Mouse (Mus musculus): Measurements from ENCODE around the gene Gltp. TPM values are rescaled to one million over a fixed set of nuclear protein-coding genes. Genes with fewer than 3 reads are reported as not detected.

The Gltp gene
- polyA plus RNA-seq, 2 experiments = 18.4 to 25.4 TPM

DNA sequence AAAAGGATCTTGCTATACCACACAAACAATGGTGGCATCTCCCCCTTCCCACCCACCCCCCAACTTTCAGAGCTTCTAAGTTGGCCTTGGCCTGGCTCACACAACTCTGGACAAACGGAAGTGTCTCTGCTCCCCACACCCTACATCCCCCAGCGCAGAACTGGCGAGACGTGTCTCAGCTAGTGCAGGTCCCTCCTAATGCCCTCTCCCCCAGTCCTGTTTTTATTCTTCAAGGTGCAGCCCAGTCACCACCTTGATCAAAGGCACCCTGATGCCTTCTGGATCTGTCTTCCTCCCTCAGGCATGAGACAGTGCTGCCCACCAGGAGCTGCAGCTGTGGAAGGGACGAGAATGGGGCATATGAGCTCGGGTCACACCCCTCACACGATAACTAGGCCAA lies 34.5 kb downstream of the Gltp start:
- Histone ChIP-seq H3K4me2 (ENCODE audit: low read depth) (no peak overlapping the region), H3K27ac (no peak overlapping the region), H3K4me1 (replicated peaks; ENCODE audit: control insufficient read depth in 2 of 2, insufficient read depth in 2 of 2, low read length in 1 of 2) (no peaks in the 10 kb centered on the region), H3K4me3 (ENCODE audit: insufficient read depth in 1 of 2, low read depth in 2 of 2, low read length in 2 of 2) (no peak overlapping the region), H3K27me3 (ENCODE audit: control insufficient read depth, insufficient read depth, low read length) (peaks cover 29% of the 10 kb centered on the region), H3K36me3 (replicated peaks; ENCODE audit: control insufficient read depth, insufficient read depth, low read depth) (no peaks in the 10 kb centered on the region), H3K9ac (replicated peaks) (no peak overlapping the region), H3K9me3 (ENCODE audit: control insufficient read depth, low read length) (no peaks in the 10 kb centered on the region)
- DNase-seq (ENCODE audit: low read depth in 3 of 3, low spot score in 3 of 3) = no peak
- no peak for ATAC-seq (ENCODE audit: insufficient read depth)
- WGBS (ENCODE audit: insufficient replicate concordance) = 59% methylated on average over 7 of the region's 7 CpGs
- TF ChIP-seq EP300 (IDR thresholded peaks at IDR 0.05; ENCODE audit: low read depth) = no peak

DNA sequence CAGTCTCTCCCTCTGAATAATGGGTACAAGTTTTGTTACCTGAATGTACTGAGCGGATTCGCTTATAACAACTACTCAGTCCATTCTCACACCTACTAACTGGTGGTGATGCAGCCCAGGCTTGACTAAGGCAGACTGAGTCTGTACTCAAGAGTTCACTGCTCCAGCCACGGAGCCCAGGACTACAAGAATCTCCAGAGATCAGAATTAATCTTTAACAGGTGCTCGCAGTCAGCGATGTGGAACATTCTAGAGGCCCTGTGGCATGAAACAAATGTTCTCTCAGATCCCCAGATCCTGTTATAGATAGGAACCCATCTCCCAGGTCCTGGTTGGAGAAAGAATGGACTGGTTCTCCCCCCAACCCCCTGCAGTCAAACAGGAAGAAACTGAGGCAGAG lies 35.1 kb downstream of the Gltp start:
- Histone ChIP-seq H3K27me3 (ENCODE audit: control insufficient read depth, insufficient read depth, low read length) (peaks cover 29% of the 10 kb centered on the region), H3K9ac (replicated peaks) (no peak overlapping the region), H3K36me3 (replicated peaks; ENCODE audit: control insufficient read depth, insufficient read depth, low read depth) (no peaks in the 10 kb centered on the region), H3K4me3 (ENCODE audit: insufficient read depth in 1 of 2, low read depth in 2 of 2, low read length in 2 of 2) (no peak overlapping the region), H3K4me2 (ENCODE audit: low read depth) (no peak overlapping the region), H3K4me1 (replicated peaks; ENCODE audit: control insufficient read depth in 2 of 2, insufficient read depth in 2 of 2, low read length in 1 of 2) (no peaks in the 10 kb centered on the region), H3K9me3 (ENCODE audit: control insufficient read depth, low read length) (no peaks in the 10 kb centered on the region), H3K27ac (no peak overlapping the region)
- no peak for TF ChIP-seq EP300 (IDR thresholded peaks at IDR 0.05; ENCODE audit: low read depth)
- no peak for TF ChIP-seq CTCF (IDR thresholded peaks at IDR 0.05; ENCODE audit: low read depth)
- 70% methylated on average over 5 of the region's 5 CpGs for WGBS (ENCODE audit: insufficient replicate concordance)
- ATAC-seq (ENCODE audit: insufficient read depth) = no peak
- DNase-seq (ENCODE audit: low read depth in 3 of 3, low spot score in 3 of 3) = no peak

DNA sequence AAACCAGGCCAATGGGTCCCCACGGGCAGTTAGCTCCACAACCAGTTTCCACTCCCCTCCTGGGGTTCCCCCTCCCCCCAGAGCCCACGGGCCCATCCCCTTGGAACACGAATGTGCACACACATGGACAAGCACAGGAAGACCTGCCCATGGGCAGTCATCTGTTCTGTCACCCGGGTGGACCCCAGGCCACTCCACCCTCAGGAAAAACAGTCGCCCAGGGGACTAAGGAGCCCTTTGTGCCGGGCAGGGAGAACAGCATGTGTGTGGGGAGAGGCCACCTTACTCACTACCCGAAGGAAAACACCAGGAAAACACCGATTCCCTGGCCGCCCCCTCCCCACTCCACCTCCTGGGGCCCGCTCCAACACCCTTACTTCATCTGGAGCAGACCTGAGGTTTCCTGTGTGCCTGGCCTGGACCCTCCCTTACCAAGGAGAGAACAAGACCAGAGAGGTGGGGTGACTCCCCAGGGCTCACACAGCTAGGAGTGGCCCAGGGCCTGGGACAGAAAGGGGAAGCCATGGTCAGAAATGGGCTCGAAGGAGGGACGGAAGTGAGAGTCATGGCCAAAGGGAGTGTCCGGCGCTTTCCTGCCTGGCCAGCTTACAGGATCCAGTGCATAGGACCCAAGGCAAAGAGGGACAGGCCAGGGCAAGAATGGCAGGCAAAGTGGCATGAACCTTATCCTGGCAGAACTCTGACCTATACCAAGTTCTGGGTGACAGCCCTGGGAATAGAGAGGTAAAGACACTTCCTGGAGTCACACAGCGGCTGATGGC lies 36.9 kb downstream of the Gltp start:
- Histone ChIP-seq H3K27ac (no peak overlapping the region), H3K4me1 (replicated peaks; ENCODE audit: control insufficient read depth in 2 of 2, insufficient read depth in 2 of 2, low read length in 1 of 2) (0 out of 4 replicates have a peak, but pooled peaks cover 0 to 3% of the 10 kb centered on the region in 2 experiments), H3K9me3 (ENCODE audit: control insufficient read depth, low read length) (no peaks in the 10 kb centered on the region), H3K27me3 (ENCODE audit: control insufficient read depth, insufficient read depth, low read length) (peaks cover 22% of the 10 kb centered on the region), H3K9ac (replicated peaks) (no peak overlapping the region), H3K4me3 (ENCODE audit: insufficient read depth in 1 of 2, low read depth in 2 of 2, low read length in 2 of 2) (no peak overlapping the region), H3K36me3 (replicated peaks; ENCODE audit: control insufficient read depth, insufficient read depth, low read depth) (no peaks in the 10 kb centered on the region), H3K4me2 (ENCODE audit: low read depth) (no peak overlapping the region)
- 55% methylated on average over 12 of the region's 15 CpGs for WGBS (ENCODE audit: insufficient replicate concordance)
- no peak for DNase-seq (ENCODE audit: low read depth in 3 of 3, low spot score in 3 of 3)
- no peak for ATAC-seq (ENCODE audit: insufficient read depth)
- TF ChIP-seq EP300 (IDR thresholded peaks at IDR 0.05; ENCODE audit: low read depth) = no peak
- TF ChIP-seq CTCF (IDR thresholded peaks at IDR 0.05; ENCODE audit: low read depth) = no peak

DNA sequence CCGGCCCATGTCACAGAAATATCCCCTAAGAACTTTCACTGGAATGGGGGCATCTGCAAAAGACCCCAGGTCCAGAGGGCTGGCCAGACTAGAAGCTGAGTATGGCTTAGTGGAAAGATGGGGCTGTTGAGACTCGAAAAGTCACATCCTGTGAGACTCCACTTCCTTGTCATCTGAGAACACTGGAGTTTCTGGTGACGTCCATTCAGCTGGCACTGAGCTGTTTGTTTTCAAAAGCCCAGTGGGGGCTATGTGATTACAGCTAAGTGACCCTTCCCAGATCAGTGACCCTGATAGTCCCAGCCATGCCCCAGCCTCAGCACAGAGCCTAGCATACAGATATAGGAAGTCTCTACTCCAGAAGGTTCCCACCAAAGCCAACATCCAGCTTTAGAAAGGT lies 39.3 kb downstream of the Gltp start:
- Histone ChIP-seq H3K4me1 (replicated peaks; ENCODE audit: control insufficient read depth in 2 of 2, insufficient read depth in 2 of 2, low read length in 1 of 2) (peaks cover 0 to 13% of the 10 kb centered on the region in 2 experiments; a peak in 2 of 4 replicates), H3K27me3 (ENCODE audit: control insufficient read depth, insufficient read depth, low read length) (no peaks in the 10 kb centered on the region; the same call in 1 of the 2 replicates), H3K9me3 (ENCODE audit: control insufficient read depth, low read length) (no peaks in the 10 kb centered on the region), H3K4me3 (ENCODE audit: insufficient read depth in 1 of 2, low read depth in 2 of 2, low read length in 2 of 2) (no peak overlapping the region), H3K27ac (no peak overlapping the region), H3K4me2 (ENCODE audit: low read depth) (no peak overlapping the region), H3K9ac (replicated peaks) (no peak overlapping the region), H3K36me3 (replicated peaks; ENCODE audit: control insufficient read depth, insufficient read depth, low read depth) (no peaks in the 10 kb centered on the region)
- ATAC-seq (ENCODE audit: insufficient read depth) (no peak), DNase-seq (ENCODE audit: low read depth in 3 of 3, low spot score in 3 of 3) (no peak)
- TF ChIP-seq EP300 (IDR thresholded peaks at IDR 0.05; ENCODE audit: low read depth) (no peak), CTCF (IDR thresholded peaks at IDR 0.05; ENCODE audit: low read depth) (no peak)
- 39% methylated on average over 3 of the region's 3 CpGs for WGBS (ENCODE audit: insufficient replicate concordance)

DNA sequence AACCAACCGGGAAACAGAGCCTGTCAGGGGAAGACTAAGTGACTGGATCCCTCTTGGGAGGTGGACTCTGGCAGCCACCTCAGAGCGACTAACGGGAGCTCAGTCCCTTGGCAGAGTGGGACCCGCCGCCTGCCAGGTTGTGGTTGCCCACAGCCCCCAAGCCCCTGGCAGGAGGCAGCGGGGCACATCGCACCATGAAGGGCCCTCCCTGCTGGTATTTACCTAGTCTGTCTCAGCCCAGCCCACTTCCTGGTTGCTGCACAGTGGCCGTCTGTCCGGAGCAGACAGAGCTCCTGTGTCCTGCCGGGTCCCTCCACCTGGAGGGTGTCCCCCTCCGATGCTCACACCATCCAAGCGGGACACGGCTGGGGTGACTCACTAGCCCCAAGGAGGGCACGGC lies 39.8 kb downstream of the Gltp start:
- 38% methylated on average over 14 of the region's 14 CpGs for WGBS (ENCODE audit: insufficient replicate concordance)
- Histone ChIP-seq H3K27ac (no peak overlapping the region), H3K4me2 (ENCODE audit: low read depth) (no peak overlapping the region), H3K9me3 (ENCODE audit: control insufficient read depth, low read length) (no peaks in the 10 kb centered on the region), H3K9ac (replicated peaks) (no peak overlapping the region), H3K36me3 (replicated peaks; ENCODE audit: control insufficient read depth, insufficient read depth, low read depth) (no peaks in the 10 kb centered on the region), H3K4me3 (ENCODE audit: insufficient read depth in 1 of 2, low read depth in 2 of 2, low read length in 2 of 2) (no peak overlapping the region), H3K27me3 (ENCODE audit: control insufficient read depth, insufficient read depth, low read length) (no peaks in the 10 kb centered on the region; the same call in 1 of the 2 replicates), H3K4me1 (replicated peaks; ENCODE audit: control insufficient read depth in 2 of 2, insufficient read depth in 2 of 2, low read length in 1 of 2) (peaks cover 0 to 13% of the 10 kb centered on the region in 2 experiments; a peak in 2 of 4 replicates)
- TF ChIP-seq EP300 (IDR thresholded peaks at IDR 0.05; ENCODE audit: low read depth) (no peak), CTCF (IDR thresholded peaks at IDR 0.05; ENCODE audit: low read depth) (no peak)
- no peak for ATAC-seq (ENCODE audit: insufficient read depth)
- DNase-seq (ENCODE audit: low read depth in 3 of 3, low spot score in 3 of 3) = no peak

All from liver, embryonic 14.5 days (tissue).